Mouse (Mus musculus) spleen, adult 2 months (tissue): ENCODE data around the gene Trim31.

ENCODE experiments used
- CTCF ChIP-seq: fragments of 200-500 bp; IDR thresholded peaks from 2 replicates; pipeline ENCODE4 v1.5.1; 2011; ENCODE audit warnings: mild to moderate bottlenecking, inconsistent platforms; ENCODE audit not compliant: insufficient read depth, insufficient read length, insufficient replicate concordance; ENCODE audit errors: extremely low read depth
- POLR2A ChIP-seq: fragments of 200-500 bp; IDR thresholded peaks from 2 replicates; pipeline ENCODE4 v1.6.1; 2011; ENCODE audit warnings: low read depth, low read length, inconsistent platforms

DNA sequence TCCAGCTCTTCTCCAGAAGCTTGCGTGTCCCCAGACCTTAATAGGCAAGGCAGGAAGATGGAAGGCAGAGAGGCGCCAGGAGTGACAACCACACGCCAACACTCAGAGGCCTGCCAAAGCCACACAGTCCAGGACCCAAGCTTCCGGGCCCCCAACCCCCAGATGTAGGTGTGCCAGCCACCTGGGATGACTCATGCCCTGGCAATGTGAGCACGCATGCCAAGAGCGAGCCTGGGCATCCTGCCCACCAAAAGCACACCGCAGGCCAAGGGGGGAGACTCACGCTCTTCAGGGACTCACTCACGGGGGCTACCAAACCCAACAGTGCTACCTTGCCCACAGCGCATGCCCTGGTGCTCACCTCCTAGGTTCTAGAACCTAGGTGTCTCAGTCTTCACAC is 44.5 kb downstream of the Trim31 start:
- TF ChIP-seq CTCF (no peak), POLR2A (no peak)
